Mouse (Mus musculus) C2C12 (cell line): ENCODE measurements at regions not wholly inside any gene's neighbourhood (a gene's known extent, or its start where the extent isn't known, plus 50 kb on each side); places are given as distances from the start of the nearest gene placed in this dataset.

ENCODE experiments used
- H3K27me3 ChIP-seq: one replicate; pipeline ENCODE4 v1.6.1; 2011; ENCODE audit not compliant: control insufficient read depth, insufficient read depth, insufficient read length
- H3K36me3 ChIP-seq: one replicate; pipeline ENCODE4 v1.6.1; 2011; ENCODE audit not compliant: control insufficient read depth, insufficient read depth
- H3K4me3 ChIP-seq: one replicate; pipeline ENCODE4 v1.5.1; 2011; ENCODE audit warnings: mild to moderate bottlenecking, control low read depth; ENCODE audit not compliant: poor library complexity, insufficient read depth, severe bottlenecking
- H3K79me2 ChIP-seq: one replicate; pipeline ENCODE4 v1.6.1; 2011; ENCODE audit not compliant: control insufficient read depth, insufficient read depth
- H3K79me3 ChIP-seq: one replicate; pipeline ENCODE4 v1.6.1; 2011; ENCODE audit warnings: low read depth, control low read depth
- H3ac ChIP-seq: one replicate; pipeline ENCODE3; 2011; ENCODE audit warnings: low read depth; ENCODE audit not compliant: control insufficient read depth, insufficient read length
- CEBPB ChIP-seq: IDR thresholded peaks from one replicate; pipeline ENCODE4 v1.6.1; 2011; ENCODE audit warnings: low read depth, mild to moderate bottlenecking, control low read depth, moderate library complexity
- CTCF ChIP-seq: IDR thresholded peaks from one replicate; pipeline ENCODE4 v1.5.1; 2011; ENCODE audit not compliant: control insufficient read depth, insufficient read depth, insufficient read length
- FOSL1 ChIP-seq: IDR thresholded peaks from one replicate; pipeline ENCODE4 v1.8.0; 2011; ENCODE audit warnings: mild to moderate bottlenecking, low read length; ENCODE audit not compliant: poor library complexity, insufficient read depth, severe bottlenecking
- MAX ChIP-seq: IDR thresholded peaks from one replicate; pipeline ENCODE4 v1.6.1; 2011; ENCODE audit warnings: mild to moderate bottlenecking, control low read depth
- MYOD1 ChIP-seq: IDR thresholded peaks from one replicate; pipeline ENCODE4 v1.6.1; 2011; ENCODE audit warnings: low read depth; ENCODE audit not compliant: control insufficient read depth, insufficient read length
- MYOG ChIP-seq: IDR thresholded peaks from one replicate; pipeline ENCODE4 v1.6.1; 2011; ENCODE audit not compliant: control insufficient read depth, insufficient read length; ENCODE audit errors: extremely low read depth
- USF1 ChIP-seq: IDR thresholded peaks from one replicate; pipeline ENCODE4 v1.6.1; 2011; ENCODE audit warnings: low read depth, mild to moderate bottlenecking, control low read depth, moderate library complexity

GRCm38 (mm10) chr2:50643219-50643618, 346.6 kb upstream of the Mmadhc start:
- H3K4me3 ChIP-seq = no peak overlapping the region
- H3K79me2 ChIP-seq = no peaks in the 10 kb centered on the region
- H3ac ChIP-seq = no peak overlapping the region
- no peaks in the 10 kb centered on the region for H3K27me3 ChIP-seq
- no peaks in the 10 kb centered on the region for H3K79me3 ChIP-seq
- no peak for TF ChIP-seq CEBPB
- H3K36me3 ChIP-seq = no peaks in the 10 kb centered on the region

- Histone ChIP-seq H3K36me3 (no peaks in the 10 kb centered on the region), H3K79me3 (no peaks in the 10 kb centered on the region), H3K27me3 (no peaks in the 10 kb centered on the region), H3ac (no peak overlapping the region), H3K4me3 (no peak overlapping the region), H3K79me2 (no peaks in the 10 kb centered on the region)
- TF ChIP-seq MYOD1 (no peak), CTCF (no peak), MAX (no peak), USF1 (no peak), CEBPB (no peak), FOSL1 (no peak), MYOG (no peak)
Observed at GRCm38 (mm10) chr2:50642198-50642597, 345.6 kb upstream of the Mmadhc start.

- no peak for TF ChIP-seq USF1
- Histone ChIP-seq H3K79me2 (no peaks in the 10 kb centered on the region), H3ac (no peak overlapping the region), H3K36me3 (no peaks in the 10 kb centered on the region), H3K79me3 (no peaks in the 10 kb centered on the region), H3K4me3 (no peak overlapping the region), H3K27me3 (no peaks in the 10 kb centered on the region)
Observed at GRCm38 (mm10) chr2:50635896-50636295, 339.3 kb upstream of the Mmadhc start.

GRCm38 (mm10) chr2:50631786-50632185, 335.2 kb upstream of the Mmadhc start:
- TF ChIP-seq USF1 (no peak), MAX (no peak), CTCF (no peak), FOSL1 (no peak), CEBPB (no peak), MYOG (no peak), MYOD1 (no peak)
- Histone ChIP-seq H3ac (no peak overlapping the region), H3K79me2 (no peaks in the 10 kb centered on the region), H3K27me3 (no peaks in the 10 kb centered on the region), H3K36me3 (no peaks in the 10 kb centered on the region), H3K4me3 (no peak overlapping the region), H3K79me3 (no peaks in the 10 kb centered on the region)

- Histone ChIP-seq H3ac (no peak overlapping the region), H3K4me3 (no peak overlapping the region), H3K79me2 (no peaks in the 10 kb centered on the region), H3K79me3 (no peaks in the 10 kb centered on the region), H3K36me3 (no peaks in the 10 kb centered on the region), H3K27me3 (no peaks in the 10 kb centered on the region)
- TF ChIP-seq MYOG = no peak
- no peak for TF ChIP-seq FOSL1
- TF ChIP-seq USF1 = no peak
- no peak for TF ChIP-seq MAX
Observed at GRCm38 (mm10) chr2:50627501-50627900, 330.9 kb upstream of the Mmadhc start.

- no peak for TF ChIP-seq MAX
- no peak for TF ChIP-seq MYOD1
- TF ChIP-seq MYOG = no peak
- no peak for TF ChIP-seq FOSL1
- TF ChIP-seq USF1 = no peak
- no peak for TF ChIP-seq CTCF
- TF ChIP-seq CEBPB = no peak
- H3K79me3 ChIP-seq = no peaks in the 10 kb centered on the region
- H3K36me3 ChIP-seq = no peaks in the 10 kb centered on the region
- H3K4me3 ChIP-seq = no peak overlapping the region
- H3K79me2 ChIP-seq = no peaks in the 10 kb centered on the region
- H3K27me3 ChIP-seq = no peaks in the 10 kb centered on the region
- H3ac ChIP-seq = no peak overlapping the region
Observed at GRCm38 (mm10) chr2:50625233-50625749, 328.7 kb upstream of the Mmadhc start.
